Mouse (Mus musculus) forebrain, embryonic 15.5 days (tissue): ENCODE results near the gene Sar1b. TPM values are rescaled to one million over a fixed set of nuclear protein-coding genes. Genes with fewer than 3 reads are reported as not detected.
"Not testable (repeated sequence)": the region's sequence is repeated elsewhere in the genome, so short reads cannot be mapped to it uniquely, and the experiment has no call there.

Experiments used
- ATAC-seq: fragments of 200-750 bp; cut with Nextera tagmentation; replicated peaks from 2 replicates; pipeline ENCODE4 v1.8.0; 2017; ENCODE audit warnings: mild to moderate bottlenecking, moderate TSS enrichment, moderate library complexity
- H3K27ac ChIP-seq: fragments of 300-500 bp; sonication (generic); replicated peaks from 2 replicates; pipeline ENCODE4 v1.5.1; 2015; ENCODE audit warnings: mild to moderate bottlenecking, inconsistent platforms
- H3K27me3 ChIP-seq: fragments of 300-500 bp; sonication (generic); 2 replicates; pipeline ENCODE4 v1.6.1; 2015; ENCODE audit warnings: inconsistent platforms
- H3K36me3 ChIP-seq: fragments of 300-500 bp; sonication (generic); 2 replicates; pipeline ENCODE4 v1.6.1; 2015; ENCODE audit warnings: mild to moderate bottlenecking, inconsistent platforms
- H3K4me1 ChIP-seq: fragments of 300-500 bp; sonication (generic); 2 replicates; pipeline ENCODE4 v1.6.1; 2015; ENCODE audit warnings: inconsistent platforms
- H3K4me2 ChIP-seq: fragments of 300-500 bp; sonication (generic); replicated peaks from 2 replicates; pipeline ENCODE4 v1.6.1; 2015; ENCODE audit warnings: mild to moderate bottlenecking, inconsistent platforms
- H3K4me3 ChIP-seq: fragments of 300-500 bp; sonication (generic); 2 replicates; pipeline ENCODE4 v1.5.1; 2015; ENCODE audit warnings: mild to moderate bottlenecking, inconsistent platforms
- H3K9ac ChIP-seq: fragments of 300-500 bp; sonication (generic); replicated peaks from 2 replicates; pipeline ENCODE4 v1.6.1; 2015; ENCODE audit warnings: mild to moderate bottlenecking, inconsistent platforms
- H3K9me3 ChIP-seq: fragments of 300-500 bp; sonication (generic); 2 replicates; pipeline ENCODE4 v1.6.1; 2016; ENCODE audit warnings: inconsistent platforms
- WGBS: fragments of 180-500 bp; shearing (Covaris S2); methylation state at CpG from one replicate; pipeline ENCODE4 v1.1.7; 2015; ENCODE audit warnings: mixed read lengths; 5-methylcytosine and 5-hydroxymethylcytosine counted together
- polyA plus RNA-seq: library from polyadenylated mRNA; unstranded; fragments of >200 nt; fragmentation: Nextera tagmentation; extraction: Ambion mirVana; gene quantifications from 2 replicates; pipeline ENCODE4 v1.2.1, GENCODE M21; 2015

The Sar1b gene
- polyA plus RNA-seq, 1 experiment from 2014 or later, result 151 TPM

GRCm38 (mm10) chr11:51785926-51786325 lies 22.4 kb downstream of the Sar1b start:
- Histone ChIP-seq H3K4me1 (no peaks in the 10 kb centered on the region), H3K27ac (no peak overlapping the region), H3K9ac (no peak overlapping the region), H3K9me3 (no peaks in the 10 kb centered on the region), H3K36me3 (peaks cover 56% of the 10 kb centered on the region), H3K4me3 (no peak overlapping the region), H3K27me3 (no peaks in the 10 kb centered on the region), H3K4me2 (no peak overlapping the region)
- no peak for ATAC-seq
- 89% methylated on average over 6 of the region's 6 CpGs for WGBS

GRCm38 (mm10) chr11:51789735-51790134 lies 26.2 kb downstream of the Sar1b start:
- not testable (repeated sequence) for H3K4me3 ChIP-seq, ATAC-seq, H3K27me3 ChIP-seq, H3K4me1 ChIP-seq, H3K9me3 ChIP-seq, H3K9ac ChIP-seq, H3K4me2 ChIP-seq, H3K27ac ChIP-seq
- 75% methylated on average over 4 of the region's 4 CpGs for WGBS
- H3K36me3 ChIP-seq, result peaks cover 40% of the 10 kb centered on the region

- Histone ChIP-seq H3K4me3 (no peak overlapping the region), H3K9ac (no peak overlapping the region), H3K27ac (no peak overlapping the region), H3K9me3 (no peaks in the 10 kb centered on the region), H3K27me3 (no peaks in the 10 kb centered on the region), H3K36me3 (peaks cover 37% of the 10 kb centered on the region), H3K4me2 (no peak overlapping the region), H3K4me1 (no peaks in the 10 kb centered on the region)
- no peak for ATAC-seq
- WGBS, result 94% methylated on average over 7 of the region's 7 CpGs
Observed at GRCm38 (mm10) chr11:51790662-51791061, 27.2 kb downstream of the Sar1b start.

GRCm38 (mm10) chr11:51796272-51796671 lies 32.8 kb downstream of the Sar1b start:
- no peaks in the 10 kb centered on the region for H3K4me1 ChIP-seq
- no peak overlapping the region for H3K9ac ChIP-seq
- H3K9me3 ChIP-seq, result no peaks in the 10 kb centered on the region
- no peak overlapping the region for H3K27ac ChIP-seq
- H3K4me3 ChIP-seq, result no peak overlapping the region
- peaks cover 6% of the 10 kb centered on the region; the same call in 1 of the 2 replicates for H3K36me3 ChIP-seq
- ATAC-seq, result no peak
- H3K27me3 ChIP-seq, result no peaks in the 10 kb centered on the region
- WGBS, result 79% methylated on average over 4 of the region's 4 CpGs
- H3K4me2 ChIP-seq, result no peak overlapping the region

- H3K4me1 ChIP-seq, result peaks cover 3% of the 10 kb centered on the region; the same call in 1 of the 2 replicates
- ATAC-seq, result no peak
- no peak overlapping the region for H3K27ac ChIP-seq
- no peak overlapping the region for H3K9ac ChIP-seq
- WGBS, result 47% methylated on average over 8 of the region's 8 CpGs
- H3K36me3 ChIP-seq, result no peaks in the 10 kb centered on the region
- H3K9me3 ChIP-seq, result no peaks in the 10 kb centered on the region
- no peaks in the 10 kb centered on the region for H3K27me3 ChIP-seq
- no peak overlapping the region for H3K4me3 ChIP-seq
- H3K4me2 ChIP-seq, result no peak overlapping the region
Observed at GRCm38 (mm10) chr11:51800634-51801325, 37.3 kb downstream of the Sar1b start.

GRCm38 (mm10) chr11:51805221-51805981 lies 41.9 kb downstream of the Sar1b start:
- Histone ChIP-seq H3K27me3 (no peaks in the 10 kb centered on the region), H3K4me3 (peak overlapping the region; percentile 49), H3K4me2 (peak overlapping the region; percentile 75), H3K4me1 (peaks cover 3% of the 10 kb centered on the region; the same call in 1 of the 2 replicates), H3K9ac (peak overlapping the region; percentile 56), H3K27ac (peak overlapping the region; percentile 51; the same call in 1 of the 2 replicates), H3K36me3 (no peaks in the 10 kb centered on the region), H3K9me3 (no peaks in the 10 kb centered on the region)
- 18% methylated on average over 17 of the region's 17 CpGs for WGBS
- ATAC-seq, result peak; percentile 88

- ATAC-seq, result no peak
- Histone ChIP-seq H3K4me1 (peaks cover 3% of the 10 kb centered on the region; the same call in 1 of the 2 replicates), H3K27me3 (no peaks in the 10 kb centered on the region), H3K4me3 (no peak overlapping the region), H3K9me3 (no peaks in the 10 kb centered on the region), H3K27ac (no peak overlapping the region), H3K36me3 (no peaks in the 10 kb centered on the region), H3K4me2 (no peak overlapping the region), H3K9ac (no peak overlapping the region)
- WGBS, result 64% methylated on average over 13 of the region's 13 CpGs
Observed at GRCm38 (mm10) chr11:51807108-51807879, 43.8 kb downstream of the Sar1b start.

GRCm38 (mm10) chr11:51809632-51810224 lies 46.2 kb downstream of the Sar1b start:
- H3K4me1 ChIP-seq, result peaks cover 3% of the 10 kb centered on the region; the same call in 1 of the 2 replicates
- 66% methylated on average over 6 of the region's 6 CpGs for WGBS
- ATAC-seq, result no peak

GRCm38 (mm10) chr11:51811230-51811629 lies 47.7 kb downstream of the Sar1b start:
- 90% methylated on average over 4 of the region's 4 CpGs for WGBS
- H3K4me1 ChIP-seq, result no peaks in the 10 kb centered on the region
- H3K36me3 ChIP-seq, result no peaks in the 10 kb centered on the region
- no peak for ATAC-seq
- no peaks in the 10 kb centered on the region for H3K9me3 ChIP-seq
- H3K27me3 ChIP-seq, result no peaks in the 10 kb centered on the region
- no peak overlapping the region for H3K9ac ChIP-seq
- no peak overlapping the region for H3K27ac ChIP-seq
- no peak overlapping the region for H3K4me3 ChIP-seq
- no peak overlapping the region for H3K4me2 ChIP-seq

More at GRCm38 (mm10) chr11:51809632-51810224, 46.2 kb downstream of the Sar1b start:
- H3K9ac ChIP-seq, result no peak overlapping the region
- H3K4me3 ChIP-seq, result no peak overlapping the region
- no peaks in the 10 kb centered on the region for H3K27me3 ChIP-seq
- no peak overlapping the region for H3K27ac ChIP-seq
- H3K9me3 ChIP-seq, result no peaks in the 10 kb centered on the region
- no peak overlapping the region for H3K4me2 ChIP-seq
- no peaks in the 10 kb centered on the region for H3K36me3 ChIP-seq

GRCm38 (mm10) chr11:51812022-51812546 lies 48.6 kb downstream of the Sar1b start:
- 90% methylated on average over 8 of the region's 8 CpGs for WGBS

GRCm38 (mm10) chr11:51817756-51818155 lies 54.3 kb downstream of the Sar1b start:
- Histone ChIP-seq H3K27me3 (no peaks in the 10 kb centered on the region), H3K4me2 (no peak overlapping the region), H3K27ac (no peak overlapping the region), H3K4me3 (no peak overlapping the region), H3K36me3 (no peaks in the 10 kb centered on the region), H3K4me1 (no peaks in the 10 kb centered on the region), H3K9me3 (no peaks in the 10 kb centered on the region), H3K9ac (no peak overlapping the region)
- WGBS, result 33% methylated on average over 6 of the region's 6 CpGs
- no peak for ATAC-seq

More at GRCm38 (mm10) chr11:51812022-51812546, 48.6 kb downstream of the Sar1b start:
- no peak for ATAC-seq
- H3K27me3 ChIP-seq, result no peaks in the 10 kb centered on the region
- H3K4me3 ChIP-seq, result no peak overlapping the region
- no peaks in the 10 kb centered on the region for H3K36me3 ChIP-seq
- no peak overlapping the region for H3K27ac ChIP-seq
- no peak overlapping the region for H3K9ac ChIP-seq
- H3K9me3 ChIP-seq, result no peaks in the 10 kb centered on the region
- no peaks in the 10 kb centered on the region for H3K4me1 ChIP-seq
- H3K4me2 ChIP-seq, result no peak overlapping the region
